Mouse (Mus musculus) megakaryocyte, adult 5-6 weeks (primary cell): ENCODE results near the gene Atp8b5. TPM values are rescaled to one million over a fixed set of nuclear protein-coding genes. Genes with fewer than 3 reads are reported as not detected.

Experiments
- ATAC-seq: 2 replicates; pipeline ENCODE4 v1.8.0; 2016; ENCODE audit warnings: mild to moderate bottlenecking, inconsistent platforms; ENCODE audit not compliant: poor library complexity, severe bottlenecking
- total RNA-seq, 2 experiments: library from RNA; stranded (forward) in 1 of 2; stranded (reverse) in 1 of 2; fragments of 153-499, 151-499 nt in 1 of 2; fragments of 221-1000, 200-1000 nt in 1 of 2; gene quantifications; 2 replicates each; pipeline versions ENCODE4 v1.2.3 to v1.2.4; 2015 to 2017

Atp8b5 gene
- total RNA-seq (2015), result 0.13 and 0.36 TPM in 2 replicates
- 0.04 and 0.20 TPM in 2 replicates for total RNA-seq (2017)

- ATAC-seq, result peak; percentile 88
Observed at GRCm38 (mm10) chr4:43266623-43267322, at the start of gene Atp8b5. Atp8b5 (plus strand) TSS chr4:43267159.

- ATAC-seq, result peak; percentile 79
Observed at GRCm38 (mm10) chr4:43217997-43218396, 49.0 kb upstream of the Atp8b5 start.

GRCm38 (mm10) chr4:43231821-43232220, 35.1 kb upstream of the Atp8b5 start:
- no peak for ATAC-seq

- ATAC-seq, result no peak
Observed at GRCm38 (mm10) chr4:43232985-43233384, 34.0 kb upstream of the Atp8b5 start.

- ATAC-seq, result no peak
Observed at GRCm38 (mm10) chr4:43233489-43233888, 33.5 kb upstream of the Atp8b5 start.

- no peak for ATAC-seq
Observed at GRCm38 (mm10) chr4:43236898-43237297, 30.1 kb upstream of the Atp8b5 start.

- no peak for ATAC-seq
Observed at GRCm38 (mm10) chr4:43240716-43241115, 26.2 kb upstream of the Atp8b5 start.

GRCm38 (mm10) chr4:43244022-43244421, 22.9 kb upstream of the Atp8b5 start:
- no peak for ATAC-seq

- ATAC-seq, result no peak
Observed at GRCm38 (mm10) chr4:43245776-43246175, 21.2 kb upstream of the Atp8b5 start.

GRCm38 (mm10) chr4:43248026-43248425, 18.9 kb upstream of the Atp8b5 start:
- ATAC-seq, result no peak

- no peak for ATAC-seq
Observed at GRCm38 (mm10) chr4:43248909-43249308, 18.1 kb upstream of the Atp8b5 start.

- no peak for ATAC-seq
Observed at GRCm38 (mm10) chr4:43251269-43251668, 15.7 kb upstream of the Atp8b5 start.

- ATAC-seq, result no peak
Observed at GRCm38 (mm10) chr4:43257040-43257439, 9.9 kb upstream of the Atp8b5 start.

GRCm38 (mm10) chr4:43258556-43258955, 8.4 kb upstream of the Atp8b5 start:
- ATAC-seq, result no peak

GRCm38 (mm10) chr4:43259435-43259834, 7.5 kb upstream of the Atp8b5 start:
- ATAC-seq, result no peak

- no peak for ATAC-seq
Observed at GRCm38 (mm10) chr4:43260096-43260495, 6.9 kb upstream of the Atp8b5 start.

GRCm38 (mm10) chr4:43262821-43263220, 4.1 kb upstream of the Atp8b5 start:
- ATAC-seq, result peak; percentile 90

GRCm38 (mm10) chr4:43266146-43266545, 813 bp upstream of the Atp8b5 start:
- no peak for ATAC-seq

- ATAC-seq, result no peak
Observed at GRCm38 (mm10) chr4:43267323-43267658, 332 bp downstream of the Atp8b5 start.

- ATAC-seq, result no peak
Observed at GRCm38 (mm10) chr4:43285476-43285875, 18.5 kb downstream of the Atp8b5 start.

- ATAC-seq, result peak; percentile 73
Observed at GRCm38 (mm10) chr4:43287305-43287704, 20.3 kb downstream of the Atp8b5 start.

- no peak for ATAC-seq
Observed at GRCm38 (mm10) chr4:43294001-43294400, 27.0 kb downstream of the Atp8b5 start.
